Mouse (Mus musculus) liver, embryonic 12.5 days (tissue): ENCODE data around the gene Adgrl4. TPM values are rescaled to one million over a fixed set of nuclear protein-coding genes. Genes with fewer than 3 reads are reported as not detected.

ENCODE experiments used
- ATAC-seq: fragments of 200-750 bp; cut with Nextera tagmentation; 2 replicates; pipeline ENCODE4 v1.8.0; 2017; ENCODE audit warnings: moderate number of reproducible peaks, mild to moderate bottlenecking, moderate library complexity
- H3K27ac ChIP-seq: fragments of 300-500 bp; sonication (generic); 2 replicates; pipeline ENCODE4 v1.5.1; 2016; ENCODE audit warnings: mild to moderate bottlenecking
- H3K27me3 ChIP-seq: fragments of 300-500 bp; sonication (generic); replicated peaks from 2 replicates; pipeline ENCODE4 v1.6.1; 2016; ENCODE audit warnings: mild to moderate bottlenecking, moderate library complexity
- H3K36me3 ChIP-seq: fragments of 300-500 bp; sonication (generic); 2 replicates; pipeline ENCODE4 v1.6.1; 2016; ENCODE audit warnings: mild to moderate bottlenecking, moderate library complexity
- H3K4me1 ChIP-seq: fragments of 300-500 bp; sonication (generic); 2 replicates; pipeline ENCODE4 v1.6.1; 2016
- H3K4me2 ChIP-seq: fragments of 300-500 bp; sonication (generic); 2 replicates; pipeline ENCODE4 v1.6.1; 2016; ENCODE audit warnings: mild to moderate bottlenecking, moderate library complexity
- H3K4me3 ChIP-seq: fragments of 300-500 bp; sonication (generic); 2 replicates; pipeline ENCODE4 v1.5.1; 2016; ENCODE audit warnings: mild to moderate bottlenecking, moderate library complexity
- H3K9ac ChIP-seq: fragments of 300-500 bp; sonication (generic); 2 replicates; pipeline ENCODE4 v1.6.1; 2016; ENCODE audit warnings: mild to moderate bottlenecking, moderate library complexity
- H3K9me3 ChIP-seq: fragments of 300-500 bp; sonication (generic); replicated peaks from 2 replicates; pipeline ENCODE4 v1.6.1; 2016; ENCODE audit warnings: mild to moderate bottlenecking, moderate library complexity
- WGBS: fragments of 180-500 bp; shearing (Covaris S2); methylation state at CpG from one replicate; pipeline ENCODE4 v1.1.7; 2016; ENCODE audit not compliant: insufficient replicate concordance; 5-methylcytosine and 5-hydroxymethylcytosine counted together
- polyA plus RNA-seq: library from polyadenylated mRNA; unstranded; fragments of >200 nt; fragmentation: Nextera tagmentation; extraction: Ambion mirVana; gene quantifications from 2 replicates; pipeline ENCODE4 v1.2.1, GENCODE M21; 2016

Gene Adgrl4
- polyA plus RNA-seq, 1 experiment from 2014 or later = 11.1 TPM

- H3K27me3 ChIP-seq = no peaks in the 10 kb centered on the region
- H3K4me2 ChIP-seq = peak overlapping the region; percentile 46
- H3K9ac ChIP-seq = no peak overlapping the region
- 0 out of 2 replicates have a peak, but pooled peaks cover 4% of the 10 kb centered on the region for H3K4me1 ChIP-seq
- no peaks in the 10 kb centered on the region for H3K9me3 ChIP-seq
- 51% methylated on average over 5 of the region's 5 CpGs for WGBS
- ATAC-seq = no peak
- no peak overlapping the region for H3K27ac ChIP-seq
- H3K36me3 ChIP-seq = no peaks in the 10 kb centered on the region
- H3K4me3 ChIP-seq = peak overlapping the region; percentile 30; the same call in 1 of the 2 replicates
These were observed 677 bp downstream of the Adgrl4 start for GRCm38 (mm10) chr3:151438364-151438763.

GRCm38 (mm10) chr3:151439976-151440375, 2.3 kb downstream of the Adgrl4 start:
- Histone ChIP-seq H3K9ac (no peak overlapping the region), H3K4me2 (no peak overlapping the region), H3K4me1 (0 out of 2 replicates have a peak, but pooled peaks cover 4% of the 10 kb centered on the region), H3K27me3 (no peaks in the 10 kb centered on the region), H3K27ac (no peak overlapping the region), H3K36me3 (no peaks in the 10 kb centered on the region), H3K9me3 (no peaks in the 10 kb centered on the region), H3K4me3 (no peak overlapping the region)
- ATAC-seq = no peak
- 49% methylated on average over 2 of the region's 2 CpGs for WGBS

GRCm38 (mm10) chr3:151442026-151442425, 4.3 kb downstream of the Adgrl4 start:
- H3K36me3 ChIP-seq = no peaks in the 10 kb centered on the region
- ATAC-seq = no peak
- H3K4me2 ChIP-seq = no peak overlapping the region
- no peaks in the 10 kb centered on the region for H3K27me3 ChIP-seq
- no peak overlapping the region for H3K27ac ChIP-seq
- H3K9me3 ChIP-seq = no peaks in the 10 kb centered on the region
- 85% methylated on average over 2 of the region's 2 CpGs for WGBS
- H3K4me1 ChIP-seq = 0 out of 2 replicates have a peak, but pooled peaks cover 4% of the 10 kb centered on the region
- H3K9ac ChIP-seq = no peak overlapping the region
- H3K4me3 ChIP-seq = no peak overlapping the region

- Histone ChIP-seq H3K4me2 (no peak overlapping the region), H3K9ac (no peak overlapping the region), H3K36me3 (no peaks in the 10 kb centered on the region), H3K27ac (no peak overlapping the region), H3K4me1 (no peaks in the 10 kb centered on the region), H3K9me3 (no peaks in the 10 kb centered on the region), H3K4me3 (no peak overlapping the region), H3K27me3 (no peaks in the 10 kb centered on the region)
- WGBS = 61% methylated on average over 5 of the region's 5 CpGs
- ATAC-seq = no peak
These were observed 5.8 kb downstream of the Adgrl4 start for GRCm38 (mm10) chr3:151443486-151443885.

- WGBS = 60% methylated on average over 4 of the region's 4 CpGs
- H3K4me3 ChIP-seq = no peak overlapping the region
- H3K9ac ChIP-seq = no peak overlapping the region
- H3K4me2 ChIP-seq = no peak overlapping the region
- no peaks in the 10 kb centered on the region for H3K36me3 ChIP-seq
- no peaks in the 10 kb centered on the region for H3K9me3 ChIP-seq
- H3K4me1 ChIP-seq = no peaks in the 10 kb centered on the region
- H3K27me3 ChIP-seq = no peaks in the 10 kb centered on the region
- no peak for ATAC-seq
- no peak overlapping the region for H3K27ac ChIP-seq
These were observed 6.6 kb downstream of the Adgrl4 start for GRCm38 (mm10) chr3:151444284-151444683.

- ATAC-seq = no peak
- Histone ChIP-seq H3K9ac (no peak overlapping the region), H3K36me3 (no peaks in the 10 kb centered on the region), H3K4me3 (no peak overlapping the region), H3K9me3 (no peaks in the 10 kb centered on the region), H3K4me2 (no peak overlapping the region), H3K27me3 (no peaks in the 10 kb centered on the region), H3K27ac (no peak overlapping the region), H3K4me1 (no peaks in the 10 kb centered on the region)
- 46% methylated on average over 2 of the region's 2 CpGs for whole genome bisulfite sequencing
These were observed 8.2 kb downstream of the Adgrl4 start for GRCm38 (mm10) chr3:151445936-151446335.

- no peaks in the 10 kb centered on the region for H3K27me3 ChIP-seq
- ATAC-seq = no peak
- no peak overlapping the region for H3K9ac ChIP-seq
- no peak overlapping the region for H3K27ac ChIP-seq
- H3K4me2 ChIP-seq = no peak overlapping the region
- no peak overlapping the region for H3K4me3 ChIP-seq
- no peaks in the 10 kb centered on the region for H3K36me3 ChIP-seq
- WGBS = 60% methylated on average over 6 of the region's 6 CpGs
- H3K9me3 ChIP-seq = no peaks in the 10 kb centered on the region
- H3K4me1 ChIP-seq = no peaks in the 10 kb centered on the region
These were observed 17.5 kb downstream of the Adgrl4 start for GRCm38 (mm10) chr3:151454985-151455701.

GRCm38 (mm10) chr3:151459430-151460190, 21.9 kb downstream of the Adgrl4 start:
- Histone ChIP-seq H3K36me3 (no peaks in the 10 kb centered on the region), H3K4me2 (no peak overlapping the region), H3K27ac (no peak overlapping the region), H3K4me3 (no peak overlapping the region), H3K9me3 (no peaks in the 10 kb centered on the region), H3K9ac (no peak overlapping the region), H3K4me1 (no peaks in the 10 kb centered on the region), H3K27me3 (no peaks in the 10 kb centered on the region)
- no peak for ATAC-seq
- WGBS = 55% methylated on average over 3 of the region's 3 CpGs

GRCm38 (mm10) chr3:151465215-151465614, 27.5 kb downstream of the Adgrl4 start:
- no peaks in the 10 kb centered on the region for H3K9me3 ChIP-seq
- H3K27ac ChIP-seq = no peak overlapping the region
- no peaks in the 10 kb centered on the region for H3K36me3 ChIP-seq
- no peak overlapping the region for H3K4me2 ChIP-seq
- H3K4me3 ChIP-seq = no peak overlapping the region
- no peak for ATAC-seq
- WGBS = 45% methylated on average over 4 of the region's 4 CpGs
- H3K9ac ChIP-seq = no peak overlapping the region
- H3K4me1 ChIP-seq = no peaks in the 10 kb centered on the region
- H3K27me3 ChIP-seq = no peaks in the 10 kb centered on the region

GRCm38 (mm10) chr3:151488853-151489252, 51.2 kb downstream of the Adgrl4 start:
- Histone ChIP-seq H3K4me1 (no peaks in the 10 kb centered on the region), H3K36me3 (no peaks in the 10 kb centered on the region), H3K4me3 (no peak overlapping the region), H3K4me2 (no peak overlapping the region), H3K9ac (no peak overlapping the region), H3K27ac (no peak overlapping the region), H3K9me3 (no peaks in the 10 kb centered on the region), H3K27me3 (no peaks in the 10 kb centered on the region)
- ATAC-seq = no peak
- whole genome bisulfite sequencing = 66% methylated on average over 4 of the region's 4 CpGs

- H3K27me3 ChIP-seq = no peaks in the 10 kb centered on the region
- H3K4me1 ChIP-seq = no peaks in the 10 kb centered on the region
- H3K4me2 ChIP-seq = no peak overlapping the region
- 80% methylated on average over 3 of the region's 3 CpGs for WGBS
- H3K4me3 ChIP-seq = no peak overlapping the region
- no peak for ATAC-seq
- no peaks in the 10 kb centered on the region for H3K36me3 ChIP-seq
- H3K27ac ChIP-seq = no peak overlapping the region
- no peak overlapping the region for H3K9ac ChIP-seq
- 0 out of 2 replicates have a peak, but pooled peaks cover 6% of the 10 kb centered on the region for H3K9me3 ChIP-seq
These were observed 67.9 kb downstream of the Adgrl4 start for GRCm38 (mm10) chr3:151505606-151506005.

GRCm38 (mm10) chr3:151511184-151511583, 73.5 kb downstream of the Adgrl4 start:
- no peak overlapping the region for H3K9ac ChIP-seq
- 73% methylated on average over 5 of the region's 5 CpGs for WGBS
- ATAC-seq = no peak
- no peaks in the 10 kb centered on the region for H3K4me1 ChIP-seq
- no peaks in the 10 kb centered on the region for H3K27me3 ChIP-seq
- no peaks in the 10 kb centered on the region for H3K36me3 ChIP-seq
- H3K27ac ChIP-seq = no peak overlapping the region
- no peak overlapping the region for H3K4me2 ChIP-seq
- H3K4me3 ChIP-seq = no peak overlapping the region
- 0 out of 2 replicates have a peak, but pooled peaks cover 6% of the 10 kb centered on the region for H3K9me3 ChIP-seq
